Mouse (Mus musculus) small intestine, adult 2 months (tissue): ENCODE measurements around the gene Abhd4. TPM values are rescaled to one million over a fixed set of nuclear protein-coding genes. Genes with fewer than 3 reads are reported as not detected.

Experiments used
- H3K27ac ChIP-seq: fragments of 200-500 bp; 2 replicates; pipeline ENCODE4 v1.5.1; 2012; ENCODE audit warnings: low read depth, low read length, control low read depth, inconsistent platforms; ENCODE audit not compliant: insufficient read depth
- H3K27me3 ChIP-seq: fragments of 200-500 bp; 2 replicates; pipeline ENCODE4 v1.6.1; 2012; ENCODE audit warnings: mild to moderate bottlenecking, moderate library complexity, low read length, inconsistent platforms; ENCODE audit not compliant: control insufficient read depth, insufficient read depth
- H3K36me3 ChIP-seq: fragments of 200-500 bp; 2 replicates; pipeline ENCODE4 v1.6.1; 2012; ENCODE audit warnings: mild to moderate bottlenecking, low read length, control low read depth, inconsistent platforms; ENCODE audit not compliant: control insufficient read depth, insufficient read depth
- H3K4me1 ChIP-seq: fragments of 200-500 bp; 2 replicates; pipeline ENCODE4 v1.6.1; 2012; ENCODE audit warnings: low read length, inconsistent platforms, mixed read lengths; ENCODE audit not compliant: control insufficient read depth, insufficient read depth, insufficient read length
- H3K4me3 ChIP-seq: fragments of 200-500 bp; 2 replicates; pipeline ENCODE4 v1.5.1; 2012; ENCODE audit warnings: low read depth, mild to moderate bottlenecking, control low read depth, inconsistent platforms, low read length, moderate library complexity
- CTCF ChIP-seq: fragments of 200-500 bp; IDR thresholded peaks from 2 replicates; pipeline ENCODE4 v1.5.1; 2012; ENCODE audit warnings: low read depth, mild to moderate bottlenecking, control low read depth, inconsistent platforms, low read length, moderate library complexity, mixed read lengths; ENCODE audit not compliant: insufficient replicate concordance, insufficient read length; ENCODE audit errors: extremely low read depth
- POLR2A ChIP-seq: fragments of 200-500 bp; IDR thresholded peaks from 2 replicates; pipeline ENCODE4 v1.6.1; 2012; ENCODE audit warnings: low read depth, mild to moderate bottlenecking, control low read depth, inconsistent platforms, low read length, moderate library complexity
- WGBS: fragments of 180-500 bp; shearing (Covaris S2); methylation state at CpG from one replicate; pipeline ENCODE4 v1.1.7; 2018; 5-methylcytosine and 5-hydroxymethylcytosine counted together
- polyA plus RNA-seq: library from polyadenylated mRNA; depleted of rRNA; stranded (reverse); fragments of >200 nt; gene quantifications from 2 replicates; pipeline ENCODE4 v1.2.3, GENCODE M21; 2012; rRNA removed

Abhd4 gene
- 35.2 and 53.6 TPM in 2 replicates for polyA plus RNA-seq

DNA sequence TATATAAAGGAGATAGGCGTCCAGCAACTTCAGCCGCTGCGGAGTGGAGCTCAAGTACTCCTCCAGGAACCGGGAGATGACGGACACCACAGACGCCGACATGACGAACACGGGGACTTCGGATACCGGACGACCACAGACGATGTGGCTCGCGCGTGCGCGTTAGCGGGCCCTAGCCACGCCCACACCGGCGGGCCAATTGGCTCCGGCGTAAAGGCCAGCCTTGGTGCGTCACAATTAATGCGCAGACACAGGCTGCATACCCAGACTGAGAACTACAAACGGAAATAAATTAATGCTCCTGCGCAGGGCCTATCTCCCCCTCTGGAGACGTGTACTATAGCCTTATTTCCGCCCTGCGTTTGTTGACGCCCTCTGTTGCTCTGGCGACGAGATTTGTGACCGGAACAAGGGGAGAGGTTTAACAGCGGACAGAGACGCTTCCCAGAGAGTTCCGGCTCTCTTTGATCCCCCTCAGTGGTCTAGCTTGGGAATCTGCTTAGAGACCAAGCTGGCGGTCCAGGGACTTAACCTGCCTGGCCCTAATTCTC, at the start of gene Abhd4, which contains the start of gene Dad1:
Gene Abhd4 (plus strand): TSS at position 448 of the 551 bp plus-strand sequence.
Gene Dad1 (minus strand): TSS at position 364 of the 551 bp plus-strand sequence.
- Histone ChIP-seq H3K27ac (peak within 1 kb of the TSS; percentile 93), H3K36me3 (0 out of 2 replicates have a peak, but pooled peaks cover 4% of the 10 kb centered on the region), H3K4me1 (peaks cover 33% of the 10 kb centered on the region; the same call in 1 of the 2 replicates), H3K27me3 (no peaks in the 10 kb centered on the region), H3K4me3 (peak within 1 kb of the TSS; percentile 88)
- WGBS: under 1% methylated on average over 39 of the region's 39 CpGs
- TF ChIP-seq POLR2A: peak; percentile 81
- no peak for TF ChIP-seq CTCF

DNA sequence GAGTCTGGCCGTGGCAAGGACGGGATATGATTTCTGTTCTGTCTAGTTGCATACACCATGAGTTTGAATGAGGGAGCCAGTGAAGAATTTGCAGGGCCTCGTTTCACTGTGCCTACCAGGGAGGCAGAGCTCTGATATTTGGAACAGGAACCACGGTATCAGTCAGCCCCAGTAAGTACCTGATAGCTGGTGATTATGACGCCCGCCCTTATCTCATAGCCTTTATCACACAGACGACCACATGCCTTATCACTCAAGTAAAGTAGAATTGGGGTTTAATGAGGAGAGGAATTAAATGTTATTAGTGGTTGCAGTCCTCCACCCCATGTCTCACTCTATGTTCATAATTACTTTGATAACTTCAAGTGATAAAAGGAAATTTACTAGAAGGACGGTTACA, 49.7 kb upstream of the Abhd4 start:
- Histone ChIP-seq H3K27ac (no peak overlapping the region), H3K4me3 (no peak overlapping the region)
- WGBS: 30% methylated on average over 8 of the region's 8 CpGs

DNA sequence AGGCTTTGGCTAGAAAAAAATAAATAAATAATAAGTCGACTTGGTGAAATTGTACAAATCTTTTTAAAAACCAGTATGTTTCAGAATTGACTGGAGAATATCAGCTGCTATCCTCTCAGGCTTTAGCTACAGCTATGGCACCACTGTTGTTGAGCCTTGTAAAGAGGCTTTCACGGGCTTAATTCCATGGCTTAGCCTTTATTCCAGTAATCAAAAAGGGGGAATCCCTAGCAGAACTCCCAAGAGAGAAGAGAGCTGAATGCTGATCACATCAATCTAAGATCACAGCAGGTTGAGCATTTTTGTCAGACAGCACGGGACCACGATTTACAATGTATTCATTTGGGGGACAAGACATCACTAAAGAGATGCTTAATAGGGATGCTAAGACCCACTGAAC, 49.2 kb upstream of the Abhd4 start:
- no peak overlapping the region for H3K4me3 ChIP-seq
- no peak overlapping the region for H3K27ac ChIP-seq
- H3K4me1 ChIP-seq: no peaks in the 10 kb centered on the region
- H3K27me3 ChIP-seq: peaks cover 4% of the 10 kb centered on the region; the same call in 1 of the 2 replicates
- TF ChIP-seq CTCF: no peak
- TF ChIP-seq POLR2A: no peak
- 52% methylated on average over 4 of the region's 4 CpGs for WGBS
- H3K36me3 ChIP-seq: no peaks in the 10 kb centered on the region

More for the DNA sequence above, 49.7 kb upstream of the Abhd4 start:
- H3K4me1 ChIP-seq: no peaks in the 10 kb centered on the region
- TF ChIP-seq POLR2A (no peak), CTCF (no peak)
- no peaks in the 10 kb centered on the region for H3K36me3 ChIP-seq
- H3K27me3 ChIP-seq: peaks cover 4% of the 10 kb centered on the region; the same call in 1 of the 2 replicates

GRCm38 (mm10) chr14:54205904-54206303, 48.1 kb upstream of the Abhd4 start:
- no peaks in the 10 kb centered on the region for H3K36me3 ChIP-seq
- no peak for TF ChIP-seq CTCF
- TF ChIP-seq POLR2A: no peak
- no peaks in the 10 kb centered on the region for H3K4me1 ChIP-seq
- peak overlapping the region; percentile 31; the same call in 1 of the 2 replicates for H3K27ac ChIP-seq
- no peaks in the 10 kb centered on the region for H3K27me3 ChIP-seq
- no peak overlapping the region for H3K4me3 ChIP-seq
- WGBS: 70% methylated on average over 6 of the region's 6 CpGs

DNA sequence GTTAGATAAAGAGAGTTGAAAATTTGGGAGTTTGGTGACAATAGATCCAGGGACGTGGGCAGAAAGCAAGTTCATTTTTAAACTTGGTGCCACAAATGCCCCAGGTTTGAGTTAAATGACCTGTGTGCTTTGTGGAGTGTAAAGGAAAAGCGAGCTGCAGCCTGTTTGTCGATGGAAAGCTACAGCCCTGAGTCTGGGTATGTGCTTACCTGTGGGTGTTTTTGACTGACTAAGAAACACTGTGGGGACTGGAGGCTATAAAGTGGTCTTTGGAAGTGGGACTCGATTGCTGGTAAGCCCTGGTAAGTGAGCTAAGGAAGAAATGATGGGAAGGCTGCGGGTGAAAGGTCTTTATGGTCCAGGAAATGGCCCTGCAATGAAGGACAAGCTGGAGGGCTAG, 47.7 kb upstream of the Abhd4 start:
- no peak overlapping the region for H3K4me3 ChIP-seq

DNA sequence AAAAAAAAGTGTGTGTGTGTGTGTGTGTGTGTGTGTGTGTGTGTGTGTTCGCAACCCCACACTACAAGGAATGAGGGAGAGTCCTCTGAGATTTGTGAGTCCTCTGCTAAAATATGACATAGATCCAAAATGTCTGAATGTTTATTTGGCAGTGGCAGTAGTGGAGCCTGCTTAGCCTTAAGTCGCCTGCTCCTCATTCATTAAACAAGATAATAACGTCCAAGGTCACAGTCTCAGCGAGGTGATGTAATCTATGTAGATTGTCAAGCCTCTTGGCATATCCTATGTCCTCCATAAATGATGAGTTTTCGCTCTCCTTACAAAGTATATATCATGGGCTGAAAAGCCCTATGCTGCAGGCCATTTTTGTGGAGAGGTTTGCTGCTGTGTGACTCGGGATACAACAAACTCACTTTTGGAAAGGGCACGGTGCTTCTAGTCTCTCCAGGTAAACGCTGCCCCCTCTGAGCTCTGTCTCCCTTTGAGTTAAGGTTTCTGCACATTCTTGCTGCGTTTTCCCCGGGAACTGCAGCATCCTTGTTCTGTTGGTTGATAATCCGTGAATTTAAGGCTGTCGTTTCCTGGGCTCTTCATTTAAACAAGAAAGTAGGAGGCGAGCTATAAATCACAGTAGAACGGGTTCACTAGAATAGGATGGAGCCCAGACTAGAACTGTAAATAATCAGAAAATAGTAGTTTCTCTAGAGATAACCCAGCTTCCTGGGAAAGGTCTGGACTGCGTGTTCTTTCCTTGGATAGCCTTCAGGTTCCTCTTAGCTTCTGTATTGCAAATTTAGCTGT, 47.0 kb upstream of the Abhd4 start:
- WGBS: 56% methylated on average over 15 of the region's 15 CpGs
- no peak for TF ChIP-seq CTCF
- H3K4me3 ChIP-seq: no peak overlapping the region

More for the DNA sequence above, 47.7 kb upstream of the Abhd4 start:
- no peak overlapping the region for H3K27ac ChIP-seq
- no peaks in the 10 kb centered on the region for H3K27me3 ChIP-seq
- no peaks in the 10 kb centered on the region for H3K36me3 ChIP-seq
- no peaks in the 10 kb centered on the region for H3K4me1 ChIP-seq
- TF ChIP-seq CTCF (no peak), POLR2A (no peak)
- WGBS: 74% methylated on average over 5 of the region's 5 CpGs

DNA sequence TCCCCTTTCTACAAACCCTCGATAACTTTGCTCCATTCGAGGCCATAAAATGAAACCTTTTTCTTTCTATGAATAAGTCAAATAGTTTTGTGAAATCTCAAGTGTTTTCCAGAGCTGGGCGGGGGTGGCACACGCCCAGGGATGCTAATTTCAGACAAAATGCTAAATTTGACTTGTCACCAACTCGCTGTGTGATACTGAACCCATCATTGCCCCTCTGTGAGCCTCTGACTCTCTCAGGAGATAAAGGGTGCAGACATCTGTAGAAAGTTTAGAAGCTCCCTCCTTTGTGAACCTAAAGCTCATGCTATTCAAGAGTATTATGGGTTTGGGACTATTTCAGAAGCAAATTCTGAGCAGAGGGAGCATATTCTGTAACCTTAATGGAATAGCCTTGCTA, 46.1 kb upstream of the Abhd4 start:
- no peaks in the 10 kb centered on the region for H3K27me3 ChIP-seq
- H3K4me1 ChIP-seq: no peaks in the 10 kb centered on the region
- no peak overlapping the region; the same call in 1 of the 2 replicates for H3K27ac ChIP-seq
- 72% methylated on average over 5 of the region's 5 CpGs for WGBS
- H3K36me3 ChIP-seq: no peaks in the 10 kb centered on the region
- no peak overlapping the region for H3K4me3 ChIP-seq
- TF ChIP-seq CTCF: no peak
- TF ChIP-seq POLR2A: no peak

More for the DNA sequence above, 47.0 kb upstream of the Abhd4 start:
- no peaks in the 10 kb centered on the region for H3K27me3 ChIP-seq
- H3K4me1 ChIP-seq: no peaks in the 10 kb centered on the region
- H3K36me3 ChIP-seq: no peaks in the 10 kb centered on the region
- H3K27ac ChIP-seq: no peak overlapping the region
